Mouse (Mus musculus): ENCODE measurements around the gene Golga4.

DNA sequence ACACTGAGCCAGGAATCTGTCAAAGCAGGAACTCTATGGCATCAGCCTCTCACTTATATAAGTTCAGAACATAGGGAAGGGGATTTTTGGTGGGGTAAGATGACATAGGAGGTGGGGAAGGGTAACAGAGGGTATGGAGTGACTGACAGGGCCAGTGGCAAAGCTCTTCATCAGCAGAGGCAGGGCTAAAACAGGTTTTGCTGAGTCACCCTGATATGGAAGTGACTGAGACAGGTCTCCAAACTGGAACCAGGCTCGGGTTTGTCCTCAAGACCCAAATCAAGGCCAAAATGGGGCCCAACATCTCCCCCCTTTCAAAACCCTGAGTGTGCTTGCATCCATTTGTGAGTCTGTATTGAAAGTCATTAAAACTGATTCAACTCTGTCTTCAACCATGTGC lies 78.8 kb downstream of the Golga4 start:
- no peak for TF ChIP-seq CTCF (conservative IDR thresholded peaks at IDR 0.05; ENCODE audit: insufficient read depth, insufficient read length, low read depth, low read length)
- TF ChIP-seq POLR2A (IDR thresholded peaks at IDR 0.05; ENCODE audit: low read depth, low read length) = no peak

All from kidney, adult 2 months (tissue).